Mouse (Mus musculus) kidney, adult 2 months (tissue): ENCODE data around the gene Cnot6.

Experiments
- CTCF ChIP-seq: fragments of 200-500 bp; conservative IDR thresholded peaks from 2 replicates; pipeline ENCODE4 v1.5.1; 2011; ENCODE audit warnings: low read depth, mild to moderate bottlenecking, control low read depth, low read length, moderate library complexity, mixed read lengths; ENCODE audit not compliant: insufficient read depth, insufficient read length
- POLR2A ChIP-seq: fragments of 200-500 bp; IDR thresholded peaks from one replicate; pipeline ENCODE4 v1.6.1; 2011; ENCODE audit warnings: low read depth, low read length, control low read depth

GRCm38 (mm10) chr11:49742248-49742647 is 29.7 kb upstream of the Cnot6 start:
- no peak for TF ChIP-seq POLR2A
- no peak for TF ChIP-seq CTCF
